Mouse (Mus musculus) lung, postnatal 0 days (tissue): ENCODE measurements at regions not wholly inside any gene's neighbourhood (a gene's known extent, or its start where the extent isn't known, plus 50 kb on each side); places are given as distances from the start of the nearest gene placed in this dataset.

Source experiments
- CTCF ChIP-seq: IDR thresholded peaks from 2 replicates; pipeline ENCODE4 v1.5.1; 2016; ENCODE audit warnings: antibody characterized with exemption, mild to moderate bottlenecking
- EP300 ChIP-seq: IDR thresholded peaks from 2 replicates; pipeline ENCODE4 v1.6.1; 2016; ENCODE audit warnings: antibody characterized with exemption, mild to moderate bottlenecking, control low read depth

- no peak for TF ChIP-seq CTCF
- TF ChIP-seq EP300, result no peak
Observed at GRCm38 (mm10) chr13:82233901-82234300, 451.0 kb downstream of the Cetn3 start.
